Mouse (Mus musculus) hindlimb bud, embryonic 11.5 days (tissue): ENCODE measurements around the gene Igll1.
"Not testable (repeated sequence)": the region's sequence is repeated elsewhere in the genome, so short reads cannot be mapped to it uniquely, and the experiment has no call there.

Experiments
- DNase-seq: peaks from one replicate; pipeline ENCODE4 v3.0.0-alpha.2; 2012; ENCODE audit warnings: low read depth, low spot score; ENCODE audit errors: extremely low spot score

Igll1 gene

GRCm38 (mm10) chr16:16863978-16864377 lies at the start of gene Igll1:
Gene Igll1, minus strand, starts transcription at chr16:16863985.
- DNase-seq, result no peak

- no peak for DNase-seq
Measured at GRCm38 (mm10) chr16:16913440-16913839, 49.7 kb upstream of the Igll1 start.

DNA sequence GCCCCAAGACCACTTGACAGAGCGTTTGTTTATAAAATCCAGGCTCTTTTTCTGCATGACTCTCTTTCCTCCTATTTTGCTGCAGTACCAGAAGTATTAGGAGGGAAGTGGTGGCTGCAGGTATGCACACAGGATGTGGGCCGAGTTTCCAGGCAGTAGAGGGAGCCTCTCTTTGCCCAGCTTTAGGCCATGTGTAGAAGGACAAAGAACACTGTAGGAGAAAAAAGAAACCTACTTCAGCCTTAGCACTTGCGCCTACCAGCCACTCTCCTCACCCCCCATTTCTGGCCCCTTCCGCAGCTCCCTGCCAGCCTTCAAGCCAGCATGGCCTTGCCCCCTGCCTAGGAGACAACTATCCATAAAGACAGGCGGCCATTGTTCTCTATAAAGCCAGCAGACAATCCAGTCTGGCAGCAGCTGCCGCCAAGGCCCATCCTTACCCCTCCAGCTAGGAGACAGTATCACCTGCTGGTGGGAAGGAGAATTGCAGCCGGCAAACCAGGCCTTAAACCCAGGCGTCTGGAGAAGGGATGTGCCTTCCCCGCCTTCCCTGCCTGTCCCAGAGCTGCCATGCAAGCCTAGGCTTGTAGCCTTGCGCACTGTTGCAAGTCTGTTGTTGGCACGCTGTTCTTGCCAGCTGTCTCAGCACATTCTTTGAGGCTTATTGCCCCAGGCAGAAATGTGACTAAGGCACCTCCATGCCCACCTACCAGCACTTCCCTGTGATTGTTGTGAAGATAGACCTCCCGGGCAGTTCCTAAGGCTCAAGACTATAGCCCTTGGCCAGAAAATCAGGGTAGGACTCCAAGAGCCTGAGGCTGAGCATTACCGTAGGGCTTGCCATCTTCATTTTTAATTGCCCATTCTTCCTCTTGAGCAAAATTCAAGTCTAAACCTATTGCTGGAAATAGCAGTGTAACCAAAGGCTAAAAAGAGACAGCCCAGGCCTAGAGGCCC lies 48.1 kb upstream of the Igll1 start:
- DNase-seq, result no peak

DNA sequence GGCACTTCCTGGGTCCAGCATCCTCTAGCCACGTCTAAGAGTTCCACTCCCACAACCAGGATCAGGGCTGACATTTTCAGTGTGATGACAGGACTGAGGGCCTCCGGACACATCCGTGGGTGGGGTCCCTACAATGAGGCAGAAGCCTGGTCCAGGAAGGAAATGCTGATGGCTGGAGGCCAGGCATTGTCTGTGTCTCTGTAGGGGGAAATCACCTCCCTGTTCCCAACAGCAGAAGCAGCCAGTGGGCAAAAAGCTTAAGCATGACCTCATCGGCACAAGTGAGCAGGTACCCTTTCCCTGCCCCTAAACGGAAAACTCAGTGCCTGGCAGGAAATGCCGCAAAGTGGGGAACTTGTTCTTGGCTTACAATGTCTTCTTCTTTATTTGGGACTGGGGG lies 44.0 kb upstream of the Igll1 start:
- DNase-seq, result no peak

GRCm38 (mm10) chr16:16903188-16903587 lies 39.4 kb upstream of the Igll1 start:
- no peak for DNase-seq

DNA sequence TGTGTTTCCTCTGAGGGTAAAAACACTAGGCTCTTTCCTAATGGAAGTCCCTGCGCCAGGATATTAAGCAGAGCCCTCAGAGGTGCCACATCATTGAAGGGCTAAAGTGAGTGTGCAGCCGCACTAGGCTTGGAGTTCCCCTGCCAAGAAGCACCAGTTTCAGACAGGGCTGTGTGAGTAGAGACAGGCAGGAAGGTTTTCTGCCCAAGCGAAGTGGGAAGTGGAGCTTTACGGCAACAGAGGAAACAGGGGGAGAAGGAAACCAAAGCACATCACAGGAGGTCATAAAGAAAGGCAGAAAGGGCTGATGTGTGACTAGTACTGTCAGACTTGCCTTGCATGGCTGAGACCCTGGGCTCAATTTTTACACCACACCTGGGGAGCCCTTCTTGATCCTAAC lies 38.5 kb upstream of the Igll1 start:
- no peak for DNase-seq

DNA sequence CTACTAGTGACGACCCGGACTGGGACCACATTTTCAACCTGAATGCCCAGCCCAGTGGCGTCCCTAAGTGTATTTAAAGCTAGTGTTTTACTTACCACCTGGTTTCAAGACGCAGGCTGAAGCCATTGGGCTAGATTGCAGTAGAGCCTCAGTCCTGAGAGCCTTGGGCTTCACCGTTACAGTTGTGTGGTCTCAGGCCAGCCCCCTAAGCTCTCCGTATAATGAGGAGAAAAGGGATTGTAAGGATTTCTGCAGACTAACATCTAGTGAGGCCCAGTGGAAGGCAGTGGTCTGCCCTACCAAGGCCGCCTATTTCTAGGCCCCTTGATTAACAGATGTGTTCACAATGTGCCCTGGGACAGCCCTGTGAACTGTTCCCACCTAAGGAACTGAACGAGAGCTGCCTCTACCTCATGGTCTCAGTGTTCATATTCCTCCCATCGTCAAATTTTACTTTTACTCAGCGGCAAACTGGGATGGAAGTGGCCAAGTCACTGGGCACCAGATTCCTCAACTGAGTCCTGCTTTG lies 33.3 kb upstream of the Igll1 start:
- DNase-seq, result no peak

DNA sequence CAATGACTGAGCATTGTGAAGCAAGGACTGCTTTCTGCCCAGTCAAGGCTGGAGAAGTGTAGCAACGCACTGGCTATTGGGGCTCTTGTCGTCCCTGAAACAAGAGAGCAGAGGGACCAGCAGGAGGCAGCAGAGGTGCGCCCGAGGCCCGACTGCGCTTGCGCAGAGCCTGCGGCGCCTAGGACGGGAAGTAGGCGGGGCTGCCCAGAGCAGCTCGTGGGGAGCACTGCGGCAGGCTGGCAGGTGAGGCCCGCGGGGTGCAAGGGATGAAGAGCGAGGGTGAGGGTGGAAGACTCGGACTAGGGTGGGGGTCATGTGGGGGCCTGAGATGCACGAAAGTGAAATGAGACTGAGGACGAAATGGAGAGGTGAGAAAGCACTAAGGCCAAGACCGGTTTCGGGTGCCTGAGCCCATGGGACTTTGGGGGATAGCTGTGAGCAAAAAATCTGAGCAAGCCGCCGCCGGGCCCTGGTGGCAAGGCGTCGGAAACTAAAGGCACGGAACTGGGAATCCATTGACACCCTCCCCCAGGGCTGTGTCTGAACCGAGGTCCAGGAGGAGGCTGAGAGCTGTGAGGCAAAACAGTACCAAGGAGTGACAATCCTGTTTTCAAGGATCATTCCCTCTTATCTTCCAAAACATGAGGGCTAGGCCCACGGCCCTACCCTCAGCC lies 32.7 kb upstream of the Igll1 start, which contains the start of gene Ppm1f:
Ppm1f (plus strand) TSS at position 88 of the 674 bp plus-strand sequence.
- DNase-seq, result peak; percentile 90

DNA sequence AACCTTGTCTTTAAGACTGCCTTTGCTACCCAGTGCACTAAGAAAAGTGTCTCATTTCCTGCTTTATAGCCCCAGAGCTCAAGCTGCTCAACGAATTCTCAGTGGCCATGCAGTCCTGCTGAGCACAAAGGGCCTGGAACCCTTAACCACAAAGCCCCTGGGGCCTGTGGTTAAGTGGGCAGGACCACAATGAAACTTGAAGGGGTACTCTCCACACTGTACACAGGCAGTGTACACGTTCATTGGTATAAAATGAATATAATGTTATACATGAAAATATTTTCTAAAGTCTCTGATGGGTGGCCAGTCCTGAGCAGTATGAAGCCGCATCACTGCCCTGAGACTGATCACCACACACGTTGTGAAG lies 32.2 kb upstream of the Igll1 start:
- no peak for DNase-seq

GRCm38 (mm10) chr16:16892366-16892765 lies 28.6 kb upstream of the Igll1 start:
- no peak for DNase-seq

DNA sequence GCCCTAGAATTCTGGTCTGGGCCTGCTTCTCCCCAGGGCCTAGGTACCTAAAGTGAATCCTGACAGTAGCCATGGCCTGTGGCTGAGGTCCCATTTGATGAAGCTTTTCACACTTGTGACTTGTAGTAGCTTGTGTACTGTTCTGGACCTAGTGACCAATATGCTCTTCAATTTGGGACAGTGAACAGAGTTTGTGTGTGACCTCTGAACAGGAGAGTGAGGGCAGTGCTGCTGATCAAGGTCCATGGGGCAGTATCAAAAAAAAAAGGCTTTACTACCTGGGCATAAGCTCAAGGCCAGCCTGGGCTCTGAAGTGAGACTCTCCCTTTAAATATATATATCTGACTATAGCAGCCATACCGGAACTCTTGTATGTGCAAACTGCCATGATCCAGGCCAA lies 24.6 kb upstream of the Igll1 start:
- no peak for DNase-seq

- DNase-seq, result no peak
Measured at GRCm38 (mm10) chr16:16879025-16879424, 15.2 kb upstream of the Igll1 start.

DNA sequence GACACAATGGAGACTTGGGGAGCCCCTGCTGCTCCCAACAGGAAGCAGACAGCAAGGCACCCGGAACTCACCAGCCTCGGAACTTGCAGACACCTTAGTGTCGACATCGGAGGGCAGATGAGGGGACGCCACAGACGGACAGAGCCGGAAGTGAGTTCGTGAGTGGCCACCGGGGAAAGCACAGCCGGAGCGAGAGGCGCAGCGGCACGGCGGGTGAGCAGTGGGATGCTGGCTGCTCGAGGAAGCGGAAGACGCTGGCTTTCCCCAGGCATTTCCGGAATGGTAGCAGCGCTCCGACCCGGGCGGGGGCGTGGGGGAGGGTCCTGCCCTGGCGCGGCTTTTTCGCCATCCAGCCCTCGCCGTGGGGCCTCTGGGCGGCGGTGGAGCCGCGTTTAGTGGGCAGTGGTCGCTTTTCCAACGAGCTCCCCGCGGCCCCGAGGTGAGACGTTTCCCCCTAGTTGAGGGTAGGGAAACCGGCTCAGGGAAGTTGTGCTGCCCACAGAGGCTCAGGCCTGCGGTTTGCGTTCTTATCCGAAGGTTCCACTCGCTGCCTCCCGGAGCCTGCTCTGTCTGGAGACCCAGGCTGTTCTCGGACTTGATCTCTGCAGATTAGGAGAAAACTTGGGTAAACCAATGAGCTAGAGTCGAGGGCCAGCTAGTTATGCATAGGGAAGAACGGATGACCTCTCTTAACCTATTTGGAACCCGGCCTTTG lies 7.0 kb upstream of the Igll1 start, which contains the start of the genes Top3b and Vpreb1:
Top3b (plus strand) TSS at position 120 of the 715 bp plus-strand sequence.
Vpreb1 (minus strand) TSS at position 227 of the 715 bp plus-strand sequence.
- DNase-seq, result peak; percentile 86

GRCm38 (mm10) chr16:16870241-16870616 lies 6.4 kb upstream of the Igll1 start:
- DNase-seq, result no peak

DNA sequence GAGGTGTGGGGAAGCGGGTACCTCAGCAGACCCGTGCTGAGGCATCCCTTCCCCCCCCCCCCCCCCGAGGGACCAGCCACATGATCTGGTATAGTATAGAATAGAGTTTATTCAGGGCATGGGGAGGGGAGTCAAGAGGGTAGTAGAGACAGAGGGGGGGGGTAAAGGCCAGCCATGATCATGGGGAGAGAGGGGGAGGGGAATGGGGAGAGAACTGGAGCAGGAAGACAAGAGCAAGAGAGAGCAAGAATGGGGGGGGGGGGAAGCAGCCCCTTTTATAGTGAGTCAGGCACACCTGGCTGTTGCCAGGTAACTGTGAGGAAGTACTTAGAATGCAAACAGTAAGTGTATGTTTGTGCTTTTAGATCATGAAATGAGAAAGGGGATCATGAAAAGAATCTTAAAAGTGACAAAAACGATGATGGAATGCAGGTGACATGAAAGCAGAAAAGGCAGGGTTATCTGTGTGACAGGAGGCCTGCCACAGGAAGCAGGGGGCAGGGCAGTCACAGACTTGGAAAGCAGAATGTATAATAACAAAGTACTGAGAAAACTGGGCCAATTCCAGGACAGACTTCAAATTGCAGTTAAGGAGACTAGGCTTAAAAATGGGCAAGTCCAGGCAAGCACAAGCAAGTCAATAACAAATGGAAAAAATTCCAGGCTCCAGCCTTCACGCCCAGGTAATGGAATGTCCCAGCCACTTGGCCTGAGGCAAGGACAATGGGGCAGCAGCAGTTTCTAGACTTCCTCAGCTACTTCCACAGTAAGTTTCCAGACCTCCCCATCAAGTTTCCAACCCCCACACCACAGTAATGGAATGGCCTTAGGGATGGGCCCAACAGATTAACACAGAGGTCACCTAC lies 2.1 kb upstream of the Igll1 start:
- peak; percentile 12 for DNase-seq

DNA sequence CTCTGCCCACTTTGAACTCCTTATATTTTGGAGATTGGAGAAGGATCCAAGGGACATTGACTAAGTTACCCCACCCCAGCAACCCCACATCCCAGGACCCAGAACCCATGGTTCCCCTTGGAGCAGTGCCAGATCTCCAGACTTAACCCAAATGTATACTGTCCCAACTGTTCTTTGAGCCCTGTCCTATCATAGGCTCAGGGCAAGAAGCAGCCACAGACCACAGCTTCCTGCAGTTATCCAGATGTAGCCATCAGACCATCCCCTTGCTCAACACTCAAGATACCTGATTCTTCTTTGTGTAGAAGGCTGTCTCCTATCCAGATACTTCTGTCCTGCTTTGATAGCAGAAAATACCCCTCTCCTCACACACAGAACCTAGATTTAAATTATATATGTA lies 1.4 kb upstream of the Igll1 start:
- DNase-seq, result no peak

- no peak for DNase-seq
Measured at GRCm38 (mm10) chr16:16862288-16862687, 1.5 kb downstream of the Igll1 start.

- no peak for DNase-seq
Measured at GRCm38 (mm10) chr16:16856731-16857476, 6.9 kb downstream of the Igll1 start.

DNA sequence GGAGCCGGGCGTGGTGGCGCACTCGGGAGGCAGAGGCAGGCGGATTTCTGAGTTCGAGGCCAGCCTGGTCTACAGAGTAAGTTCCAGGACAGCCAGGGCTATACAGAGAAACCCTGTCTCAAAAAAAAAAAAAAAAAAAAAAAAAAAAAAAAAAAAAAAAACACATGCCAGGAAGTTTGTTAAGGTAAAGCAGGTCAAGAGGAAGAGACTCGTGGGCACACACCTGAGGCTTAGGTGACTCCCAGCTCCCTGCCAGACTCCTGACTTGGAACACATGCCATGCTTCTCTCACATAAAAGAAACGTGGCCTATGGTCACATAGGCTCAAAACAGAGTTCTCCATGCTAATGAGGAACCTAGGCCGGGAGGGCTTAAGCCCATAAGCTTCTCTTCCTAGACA lies 7.7 kb downstream of the Igll1 start:
- not testable (repeated sequence) for DNase-seq
